Mouse (Mus musculus): Measurements from ENCODE around the gene Etfbkmt. TPM values are rescaled to one million over a fixed set of nuclear protein-coding genes. Genes with fewer than 3 reads are reported as not detected.
"Not testable (repeated sequence)": the region's sequence is repeated elsewhere in the genome, so short reads cannot be mapped to it uniquely, and the experiment has no call there.

Gene Etfbkmt
- polyA plus RNA-seq, 1 experiment from 2014 or later, result 15.4 TPM

DNA sequence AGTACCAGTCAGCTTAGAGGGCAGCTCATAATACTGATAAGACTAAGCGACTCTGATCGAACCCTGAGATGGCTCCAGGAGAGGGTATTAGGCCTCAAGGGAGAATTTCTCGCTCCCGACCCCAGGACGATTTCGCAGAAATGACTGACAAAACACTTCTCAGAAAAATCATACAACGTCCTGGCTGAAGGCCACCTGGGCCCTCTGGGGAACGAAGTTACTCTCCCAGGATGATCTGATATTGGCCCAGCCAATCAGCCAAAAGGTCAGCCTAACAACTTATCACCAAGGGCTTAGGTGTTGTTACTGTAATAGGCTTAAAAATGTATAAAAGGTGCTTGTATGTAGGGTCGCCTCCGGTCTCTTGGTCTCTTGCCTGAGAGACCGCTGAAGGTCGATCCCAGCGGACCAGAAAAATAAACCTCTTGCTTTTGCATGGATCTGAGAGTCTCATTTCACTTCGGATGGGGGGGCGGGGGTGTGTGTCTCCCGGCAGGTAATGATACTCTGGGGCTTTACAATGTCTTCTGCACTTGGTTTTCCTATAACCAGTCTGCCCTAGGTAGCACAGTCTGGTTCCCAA is 49.8 kb downstream of the Etfbkmt start:
- ATAC-seq (ENCODE audit: insufficient number of reproducible peaks, low FRiP score, low TSS enrichment, low read depth), result no peak
- Histone ChIP-seq H3K36me3 (no peaks in the 10 kb centered on the region), H3K4me3 (replicated peaks) (no peak overlapping the region), H3K4me1 (0 out of 2 replicates have a peak, but pooled peaks cover 5% of the 10 kb centered on the region), H3K27ac (replicated peaks) (no peak overlapping the region), H3K4me2 (replicated peaks) (no peak overlapping the region), H3K9ac (no peak overlapping the region), H3K27me3 (no peaks in the 10 kb centered on the region), H3K9me3 (replicated peaks) (no peaks in the 10 kb centered on the region)
- WGBS, result 93% methylated on average over 16 of the region's 16 CpGs

GRCm38 (mm10) chr6:149191951-149192350 is 52.3 kb downstream of the Etfbkmt start:
- not testable (repeated sequence) for H3K9ac ChIP-seq; H3K36me3 ChIP-seq; H3K4me2 ChIP-seq (replicated peaks); H3K27ac ChIP-seq (replicated peaks); ATAC-seq (ENCODE audit: insufficient number of reproducible peaks, low FRiP score, low TSS enrichment, low read depth); H3K4me1 ChIP-seq; H3K4me3 ChIP-seq (replicated peaks); H3K27me3 ChIP-seq; H3K9me3 ChIP-seq (replicated peaks)
- 73% methylated on average over 5 of the region's 5 CpGs for WGBS

GRCm38 (mm10) chr6:149193276-149193905 is 53.7 kb downstream of the Etfbkmt start:
- Histone ChIP-seq H3K4me3 (replicated peaks) (no peak overlapping the region), H3K27ac (replicated peaks) (no peak overlapping the region), H3K9ac (no peak overlapping the region), H3K27me3 (no peaks in the 10 kb centered on the region), H3K36me3 (no peaks in the 10 kb centered on the region), H3K4me2 (replicated peaks) (no peak overlapping the region), H3K4me1 (no peaks in the 10 kb centered on the region), H3K9me3 (replicated peaks) (no peaks in the 10 kb centered on the region)
- 54% methylated on average over 5 of the region's 5 CpGs for WGBS
- no peak for ATAC-seq (ENCODE audit: insufficient number of reproducible peaks, low FRiP score, low TSS enrichment, low read depth)

DNA sequence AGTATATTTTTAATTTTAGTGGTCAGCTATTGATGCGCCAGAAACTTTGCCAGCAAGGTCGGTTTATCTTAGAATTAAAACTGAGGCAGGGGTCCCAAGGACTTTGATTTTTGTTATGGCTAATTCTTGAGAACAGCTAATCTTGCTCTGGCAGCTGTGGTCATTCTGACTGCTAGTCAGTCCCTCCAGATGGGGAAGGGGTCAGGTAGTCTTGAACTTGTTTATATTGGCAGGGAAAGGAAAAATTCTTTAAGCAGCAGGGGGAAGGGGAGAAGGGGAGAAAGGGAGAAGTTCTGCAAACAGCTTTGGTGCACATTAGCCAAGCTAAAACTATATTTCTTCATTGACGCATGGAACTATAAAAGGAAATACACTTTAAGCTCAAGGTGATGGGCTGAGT is 57.5 kb downstream of the Etfbkmt start:
- ATAC-seq (ENCODE audit: insufficient number of reproducible peaks, low FRiP score, low TSS enrichment, low read depth), result no peak
- Histone ChIP-seq H3K27ac (replicated peaks) (no peak overlapping the region), H3K9ac (no peak overlapping the region), H3K36me3 (no peaks in the 10 kb centered on the region), H3K4me1 (no peaks in the 10 kb centered on the region), H3K4me3 (replicated peaks) (no peak overlapping the region), H3K4me2 (replicated peaks) (no peak overlapping the region), H3K9me3 (replicated peaks) (no peaks in the 10 kb centered on the region), H3K27me3 (no peaks in the 10 kb centered on the region)
- WGBS, result 74% methylated on average over 3 of the region's 3 CpGs

- no peak overlapping the region for H3K4me2 ChIP-seq (replicated peaks)
- ATAC-seq (ENCODE audit: insufficient number of reproducible peaks, low FRiP score, low TSS enrichment, low read depth), result no peak
- no peaks in the 10 kb centered on the region for H3K4me1 ChIP-seq
- no peak overlapping the region for H3K4me3 ChIP-seq (replicated peaks)
- H3K36me3 ChIP-seq, result no peaks in the 10 kb centered on the region
- no peaks in the 10 kb centered on the region; the same call in 1 of the 2 replicates for H3K9me3 ChIP-seq (replicated peaks)
- H3K9ac ChIP-seq, result no peak overlapping the region
- H3K27ac ChIP-seq (replicated peaks), result no peak overlapping the region
- H3K27me3 ChIP-seq, result no peaks in the 10 kb centered on the region
Observed at GRCm38 (mm10) chr6:149198572-149198971, 58.9 kb downstream of the Etfbkmt start.

Other genes with a start within 250 kb of the Etfbkmt start
- gene Caprin2, start 243.6 kb upstream of the Etfbkmt start, polyA plus RNA-seq (2015; fragmentation: Nextera tagmentation; extraction: Ambion mirVana), result 12.3 TPM in 2 replicates
- 70.7 and 76.4 TPM in 2 replicates for gene Sinhcaf, start 193.4 kb upstream of the Etfbkmt start, polyA plus RNA-seq (2015; fragmentation: Nextera tagmentation; extraction: Ambion mirVana)
- 5.5 and 5.6 TPM in 2 replicates for gene Dennd5b, start 38.2 kb upstream of the Etfbkmt start, polyA plus RNA-seq (2015; fragmentation: Nextera tagmentation; extraction: Ambion mirVana)
- gene Gm10203, start 9.7 kb upstream of the Etfbkmt start, polyA plus RNA-seq (2015; fragmentation: Nextera tagmentation; extraction: Ambion mirVana), result not detected in 2 replicates
- gene Amn1, start 48.9 kb downstream of the Etfbkmt start, polyA plus RNA-seq (2015; fragmentation: Nextera tagmentation; extraction: Ambion mirVana), result 27.4 and 29.7 TPM in 2 replicates
- gene Resf1, start 169.6 kb downstream of the Etfbkmt start, polyA plus RNA-seq (2015; fragmentation: Nextera tagmentation; extraction: Ambion mirVana), result 39.9 and 42.5 TPM in 2 replicates